Mouse (Mus musculus) liver, postnatal 0 days (tissue): ENCODE measurements around the gene Atoh8.

Experiments
- CTCF ChIP-seq: sonication (generic); IDR thresholded peaks from 2 replicates; pipeline ENCODE4 v1.5.1; 2016; ENCODE audit warnings: antibody characterized with exemption, low read depth
- EP300 ChIP-seq: IDR thresholded peaks from 2 replicates; pipeline ENCODE4 v1.6.1; 2016; ENCODE audit warnings: antibody characterized with exemption, low read depth, mild to moderate bottlenecking

DNA sequence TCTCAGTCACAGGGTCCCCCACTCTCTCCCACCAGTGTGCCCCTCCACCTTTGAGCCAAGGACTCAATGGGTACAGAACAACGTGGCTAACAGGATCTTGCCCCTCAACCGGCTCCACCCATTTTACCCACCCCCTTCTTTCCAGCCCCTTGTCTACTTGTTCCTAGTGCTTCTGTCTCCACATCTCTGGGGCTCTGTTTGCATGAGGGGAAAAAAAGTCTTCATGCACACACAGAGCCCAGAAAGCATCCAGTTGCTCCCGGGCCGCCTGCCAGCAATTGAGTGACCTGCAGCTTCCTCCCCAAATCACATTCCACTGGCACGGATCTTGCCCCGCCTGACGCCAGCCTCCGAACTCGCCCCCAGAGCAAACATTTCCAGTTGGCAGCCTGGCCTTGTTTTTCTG lies 8.8 kb upstream of the Atoh8 start:
- no peak for TF ChIP-seq CTCF
- TF ChIP-seq EP300: 0 out of 2 replicates have a peak, but pooled peaks have one; percentile 16
